Mouse (Mus musculus): ENCODE measurements around the gene Thpo. TPM values are rescaled to one million over a fixed set of nuclear protein-coding genes. Genes with fewer than 3 reads are reported as not detected.

Gene Thpo
- polyA plus RNA-seq, 1 experiment from 2014 or later = 0.24 TPM

GRCm38 (mm10) chr16:20714307-20715080 is 19.8 kb downstream of the Thpo start:
- DNase-seq (ENCODE audit: low spot score) (no peak), ATAC-seq (replicated peaks; ENCODE audit: low FRiP score) (no peak)
- Histone ChIP-seq H3K9me3 (ENCODE audit: control insufficient read depth, low read length) (no peaks in the 10 kb centered on the region), H3K9ac (ENCODE audit: low read length) (no peak overlapping the region; the same call in 1 of the 2 replicates), H3K4me2 (ENCODE audit: low read depth, low read length, severe bottlenecking) (peak overlapping the region; percentile 85), H3K36me3 (ENCODE audit: control insufficient read depth, insufficient read depth, low read length) (no peaks in the 10 kb centered on the region), H3K4me3 (ENCODE audit: low read depth, low read length) (peak overlapping the region; percentile 44; the same call in 1 of the 2 replicates), H3K4me1 (replicated peaks; ENCODE audit: control insufficient read depth, insufficient read depth, low read length) (peaks cover 9% of the 10 kb centered on the region; the same call in 1 of the 2 replicates), H3K27ac (ENCODE audit: low read depth, low read length) (no peak overlapping the region), H3K27me3 (ENCODE audit: control insufficient read depth, insufficient read depth, low read length) (no peaks in the 10 kb centered on the region)
- WGBS = 19% methylated on average over 11 of the region's 11 CpGs

- Histone ChIP-seq H3K4me1 (replicated peaks; ENCODE audit: control insufficient read depth, insufficient read depth, low read length) (peaks cover 9% of the 10 kb centered on the region; the same call in 1 of the 2 replicates), H3K4me2 (ENCODE audit: low read depth, low read length, severe bottlenecking) (no peak overlapping the region), H3K9ac (ENCODE audit: low read length) (no peak overlapping the region), H3K9me3 (ENCODE audit: control insufficient read depth, low read length) (no peaks in the 10 kb centered on the region), H3K27ac (ENCODE audit: low read depth, low read length) (no peak overlapping the region), H3K4me3 (ENCODE audit: low read depth, low read length) (no peak overlapping the region), H3K27me3 (ENCODE audit: control insufficient read depth, insufficient read depth, low read length) (no peaks in the 10 kb centered on the region), H3K36me3 (ENCODE audit: control insufficient read depth, insufficient read depth, low read length) (no peaks in the 10 kb centered on the region)
- 93% methylated on average over 7 of the region's 7 CpGs for WGBS
- no peak for DNase-seq (ENCODE audit: low spot score)
- ATAC-seq (replicated peaks; ENCODE audit: low FRiP score) = no peak
Measured at GRCm38 (mm10) chr16:20712889-20713288, 21.4 kb downstream of the Thpo start.

- H3K27ac ChIP-seq (ENCODE audit: low read depth, low read length) = no peak overlapping the region
- ATAC-seq (replicated peaks; ENCODE audit: low FRiP score) (no peak), DNase-seq (ENCODE audit: low spot score) (no peak)
- H3K4me3 ChIP-seq (ENCODE audit: low read depth, low read length) = no peak overlapping the region
- H3K9ac ChIP-seq (ENCODE audit: low read length) = no peak overlapping the region
- WGBS = 79% methylated on average over 9 of the region's 9 CpGs
- no peaks in the 10 kb centered on the region; the same call in 1 of the 2 replicates for H3K36me3 ChIP-seq (ENCODE audit: control insufficient read depth, insufficient read depth, low read length)
- H3K4me1 ChIP-seq (replicated peaks; ENCODE audit: control insufficient read depth, insufficient read depth, low read length) = peaks cover 8% of the 10 kb centered on the region; the same call in 1 of the 2 replicates
- no peaks in the 10 kb centered on the region for H3K9me3 ChIP-seq (ENCODE audit: control insufficient read depth, low read length)
- no peak overlapping the region for H3K4me2 ChIP-seq (ENCODE audit: low read depth, low read length, severe bottlenecking)
- no peaks in the 10 kb centered on the region for H3K27me3 ChIP-seq (ENCODE audit: control insufficient read depth, insufficient read depth, low read length)
Measured at GRCm38 (mm10) chr16:20712190-20712589, 22.1 kb downstream of the Thpo start.

- no peak overlapping the region for H3K4me2 ChIP-seq (ENCODE audit: low read depth, low read length, severe bottlenecking)
- H3K4me3 ChIP-seq (ENCODE audit: low read depth, low read length) = no peak overlapping the region
- H3K27ac ChIP-seq (ENCODE audit: low read depth, low read length) = no peak overlapping the region
- WGBS = 89% methylated on average over 4 of the region's 4 CpGs
- no peak for DNase-seq (ENCODE audit: low spot score)
- no peak overlapping the region for H3K9ac ChIP-seq (ENCODE audit: low read length)
- no peaks in the 10 kb centered on the region; the same call in 1 of the 2 replicates for H3K36me3 ChIP-seq (ENCODE audit: control insufficient read depth, insufficient read depth, low read length)
- H3K27me3 ChIP-seq (ENCODE audit: control insufficient read depth, insufficient read depth, low read length) = no peaks in the 10 kb centered on the region
- no peak for ATAC-seq (replicated peaks; ENCODE audit: low FRiP score)
- peaks cover 5% of the 10 kb centered on the region; the same call in 1 of the 2 replicates for H3K4me1 ChIP-seq (replicated peaks; ENCODE audit: control insufficient read depth, insufficient read depth, low read length)
- H3K9me3 ChIP-seq (ENCODE audit: control insufficient read depth, low read length) = no peaks in the 10 kb centered on the region
Measured at GRCm38 (mm10) chr16:20710810-20711209, 23.5 kb downstream of the Thpo start.

GRCm38 (mm10) chr16:20710370-20710769 is 23.9 kb downstream of the Thpo start:
- Histone ChIP-seq H3K27ac (ENCODE audit: low read depth, low read length) (no peak overlapping the region), H3K9me3 (ENCODE audit: control insufficient read depth, low read length) (no peaks in the 10 kb centered on the region), H3K36me3 (ENCODE audit: control insufficient read depth, insufficient read depth, low read length) (no peaks in the 10 kb centered on the region; the same call in 1 of the 2 replicates), H3K27me3 (ENCODE audit: control insufficient read depth, insufficient read depth, low read length) (no peaks in the 10 kb centered on the region), H3K4me3 (ENCODE audit: low read depth, low read length) (no peak overlapping the region), H3K4me2 (ENCODE audit: low read depth, low read length, severe bottlenecking) (no peak overlapping the region), H3K4me1 (replicated peaks; ENCODE audit: control insufficient read depth, insufficient read depth, low read length) (peaks cover 5% of the 10 kb centered on the region; the same call in 1 of the 2 replicates), H3K9ac (ENCODE audit: low read length) (no peak overlapping the region)
- no peak for ATAC-seq (replicated peaks; ENCODE audit: low FRiP score)
- 94% methylated on average over 11 of the region's 11 CpGs for WGBS
- DNase-seq (ENCODE audit: low spot score) = no peak

GRCm38 (mm10) chr16:20708939-20709734 is 25.2 kb downstream of the Thpo start:
- Histone ChIP-seq H3K27me3 (ENCODE audit: control insufficient read depth, insufficient read depth, low read length) (no peaks in the 10 kb centered on the region), H3K9me3 (ENCODE audit: control insufficient read depth, low read length) (no peaks in the 10 kb centered on the region), H3K4me1 (replicated peaks; ENCODE audit: control insufficient read depth, insufficient read depth, low read length) (peaks cover 4% of the 10 kb centered on the region; the same call in 1 of the 2 replicates), H3K4me3 (ENCODE audit: low read depth, low read length) (no peak overlapping the region), H3K36me3 (ENCODE audit: control insufficient read depth, insufficient read depth, low read length) (no peaks in the 10 kb centered on the region; the same call in 1 of the 2 replicates), H3K9ac (ENCODE audit: low read length) (no peak overlapping the region), H3K4me2 (ENCODE audit: low read depth, low read length, severe bottlenecking) (no peak overlapping the region), H3K27ac (ENCODE audit: low read depth, low read length) (no peak overlapping the region)
- WGBS = 77% methylated on average over 19 of the region's 19 CpGs
- ATAC-seq (replicated peaks; ENCODE audit: low FRiP score) (peak; percentile 73), DNase-seq (ENCODE audit: low spot score) (peak; percentile 89)

- no peak overlapping the region for H3K4me2 ChIP-seq (ENCODE audit: low read depth, low read length, severe bottlenecking)
- 94% methylated on average over 21 of the region's 21 CpGs for WGBS
- ATAC-seq (replicated peaks; ENCODE audit: low FRiP score) (no peak), DNase-seq (ENCODE audit: low spot score) (no peak)
- H3K9ac ChIP-seq (ENCODE audit: low read length) = no peak overlapping the region
- H3K27me3 ChIP-seq (ENCODE audit: control insufficient read depth, insufficient read depth, low read length) = no peaks in the 10 kb centered on the region
- H3K27ac ChIP-seq (ENCODE audit: low read depth, low read length) = no peak overlapping the region
- H3K4me3 ChIP-seq (ENCODE audit: low read depth, low read length) = no peak overlapping the region
- H3K9me3 ChIP-seq (ENCODE audit: control insufficient read depth, low read length) = no peaks in the 10 kb centered on the region
- peaks cover 3% of the 10 kb centered on the region; the same call in 1 of the 2 replicates for H3K4me1 ChIP-seq (replicated peaks; ENCODE audit: control insufficient read depth, insufficient read depth, low read length)
- no peaks in the 10 kb centered on the region; the same call in 1 of the 2 replicates for H3K36me3 ChIP-seq (ENCODE audit: control insufficient read depth, insufficient read depth, low read length)
Measured at GRCm38 (mm10) chr16:20708220-20708938, 25.9 kb downstream of the Thpo start.

- Histone ChIP-seq H3K27me3 (ENCODE audit: control insufficient read depth, insufficient read depth, low read length) (no peaks in the 10 kb centered on the region), H3K4me3 (ENCODE audit: low read depth, low read length) (no peak overlapping the region), H3K4me1 (replicated peaks; ENCODE audit: control insufficient read depth, insufficient read depth, low read length) (peaks cover 14% of the 10 kb centered on the region), H3K9ac (ENCODE audit: low read length) (no peak overlapping the region), H3K27ac (ENCODE audit: low read depth, low read length) (no peak overlapping the region), H3K9me3 (ENCODE audit: control insufficient read depth, low read length) (no peaks in the 10 kb centered on the region), H3K36me3 (ENCODE audit: control insufficient read depth, insufficient read depth, low read length) (no peaks in the 10 kb centered on the region; the same call in 1 of the 2 replicates), H3K4me2 (ENCODE audit: low read depth, low read length, severe bottlenecking) (no peak overlapping the region)
- ATAC-seq (replicated peaks; ENCODE audit: low FRiP score) (no peak), DNase-seq (ENCODE audit: low spot score) (no peak)
- WGBS = 93% methylated on average over 2 of the region's 2 CpGs
Measured at GRCm38 (mm10) chr16:20706407-20707055, 27.8 kb downstream of the Thpo start.

Measured in forebrain, embryonic 11.5 days (tissue).